Mouse (Mus musculus) intestine, embryonic 14.5 days (tissue): ENCODE measurements around the gene Sap18. TPM values are rescaled to one million over a fixed set of nuclear protein-coding genes. Genes with fewer than 3 reads are reported as not detected.

Experiments used
- ATAC-seq: fragments of 200-750 bp; cut with Nextera tagmentation; replicated peaks from 2 replicates; pipeline ENCODE4 v1.8.0; 2017; ENCODE audit warnings: low read depth, moderate number of reproducible peaks, moderate TSS enrichment, moderate library complexity; ENCODE audit not compliant: low FRiP score, low TSS enrichment
- DNase-seq: peaks from one replicate; pipeline ENCODE4 v3.0.0-alpha.2; 2018; ENCODE audit warnings: low spot score
- H3K27ac ChIP-seq: fragments of 300-500 bp; sonication (generic); 2 replicates; pipeline ENCODE4 v1.5.1; 2014; ENCODE audit warnings: low read depth, mild to moderate bottlenecking, control low read depth
- H3K27me3 ChIP-seq: fragments of 300-500 bp; sonication (generic); replicated peaks from 2 replicates; pipeline ENCODE4 v1.6.1; 2014; ENCODE audit warnings: low read length, control low read depth; ENCODE audit not compliant: control insufficient read depth, insufficient read depth
- H3K36me3 ChIP-seq: fragments of 300-500 bp; sonication (generic); 2 replicates; pipeline ENCODE4 v1.6.1; 2014; ENCODE audit warnings: low read length, control low read depth; ENCODE audit not compliant: control insufficient read depth, insufficient read depth
- H3K4me1 ChIP-seq: fragments of 300-500 bp; sonication (generic); replicated peaks from 2 replicates; pipeline ENCODE4 v1.6.1; 2014; ENCODE audit warnings: low read length, control low read depth, mixed read lengths; ENCODE audit not compliant: control insufficient read depth, insufficient read depth
- H3K4me2 ChIP-seq: fragments of 300-500 bp; sonication (generic); 2 replicates; pipeline ENCODE4 v1.6.1; 2014; ENCODE audit warnings: low read length
- H3K4me3 ChIP-seq: fragments of 300-500 bp; sonication (generic); 2 replicates; pipeline ENCODE4 v1.5.1; 2014; ENCODE audit warnings: low read depth, low read length, control low read depth, mixed read lengths
- H3K9ac ChIP-seq: fragments of 300-500 bp; sonication (generic); 2 replicates; pipeline ENCODE4 v1.6.1; 2014; ENCODE audit warnings: mild to moderate bottlenecking, low read length
- H3K9me3 ChIP-seq: fragments of 300-500 bp; sonication (generic); 2 replicates; pipeline ENCODE4 v1.6.1; 2016; ENCODE audit warnings: low read length, control low read depth; ENCODE audit not compliant: control insufficient read depth
- WGBS: fragments of 180-500 bp; shearing (Covaris S2); extraction: QIAGEN DNeasy Blood & Tissue Kit; methylation state at CpG from one replicate; pipeline ENCODE4 v1.1.7; 2014; 5-methylcytosine and 5-hydroxymethylcytosine counted together
- polyA plus RNA-seq: library from polyadenylated mRNA; unstranded; fragments of >200 nt; fragmentation: Nextera tagmentation; extraction: Ambion mirVana; gene quantifications from 2 replicates; pipeline ENCODE4 v1.2.1, GENCODE M21; 2014

Gene Sap18
- polyA plus RNA-seq, 1 experiment from 2014 or later, result 18.2 TPM

DNA sequence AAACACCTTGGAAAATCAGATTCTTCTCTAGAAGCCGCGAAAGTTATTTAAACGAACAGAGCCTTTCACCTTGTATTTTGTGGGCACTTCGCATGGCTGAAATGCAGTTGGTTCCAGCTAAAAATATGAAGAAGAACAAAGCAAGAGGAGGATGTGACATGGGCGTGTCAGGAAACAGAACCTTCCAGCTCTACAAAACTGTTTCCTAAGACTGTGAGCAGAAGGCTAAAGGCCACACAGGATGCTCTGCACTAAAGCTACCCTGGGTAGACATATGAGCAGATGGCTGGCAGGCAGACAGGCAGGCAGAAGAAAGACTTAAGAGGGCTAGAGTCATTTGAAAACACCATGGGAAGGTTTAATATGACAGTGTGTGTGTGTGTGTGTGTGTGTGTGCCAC, 28.9 kb upstream of the Sap18 start:
- Histone ChIP-seq H3K9me3 (no peaks in the 10 kb centered on the region), H3K4me3 (no peak overlapping the region), H3K4me2 (no peak overlapping the region), H3K36me3 (no peaks in the 10 kb centered on the region), H3K27ac (no peak overlapping the region), H3K27me3 (no peaks in the 10 kb centered on the region), H3K9ac (no peak overlapping the region), H3K4me1 (no peaks in the 10 kb centered on the region)
- WGBS, result 92% methylated on average over 5 of the region's 5 CpGs
- ATAC-seq (no peak), DNase-seq (no peak)

DNA sequence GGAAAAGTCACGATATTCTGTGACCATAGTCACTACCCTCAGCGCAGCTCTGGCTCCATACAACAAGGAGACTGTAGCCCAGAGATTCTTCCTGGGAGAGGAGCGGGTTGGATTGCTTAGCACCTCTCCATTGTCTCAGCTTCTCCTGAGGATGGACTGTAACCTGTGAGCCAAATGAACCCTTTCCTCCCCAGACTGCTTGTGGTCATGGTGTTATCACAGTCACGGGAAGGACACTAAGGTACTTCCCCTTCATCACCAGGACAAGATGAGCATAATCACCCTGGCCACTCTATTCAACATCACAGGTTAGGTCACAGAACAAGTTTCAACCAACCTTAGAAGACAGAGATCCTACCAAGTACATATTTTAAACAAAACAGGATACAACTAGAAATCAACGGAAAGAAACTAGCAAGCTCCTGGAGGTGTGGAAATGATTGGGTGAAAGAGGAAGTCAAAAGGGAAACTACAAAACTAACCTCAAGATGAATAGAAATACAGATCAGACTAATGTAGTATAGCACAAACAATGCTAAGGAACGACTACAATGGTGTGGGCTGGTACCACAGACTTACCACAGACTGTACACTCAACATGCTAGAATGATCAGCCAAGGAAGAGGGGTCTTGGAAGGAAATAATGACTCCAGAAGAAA, 25.7 kb upstream of the Sap18 start:
- H3K4me3 ChIP-seq, result no peak overlapping the region
- 77% methylated on average over 6 of the region's 6 CpGs for WGBS
- no peaks in the 10 kb centered on the region for H3K9me3 ChIP-seq
- H3K4me2 ChIP-seq, result no peak overlapping the region
- H3K4me1 ChIP-seq, result no peaks in the 10 kb centered on the region
- DNase-seq (no peak), ATAC-seq (no peak)
- no peak overlapping the region for H3K9ac ChIP-seq
- no peaks in the 10 kb centered on the region for H3K36me3 ChIP-seq
- H3K27ac ChIP-seq, result no peak overlapping the region
- H3K27me3 ChIP-seq, result no peaks in the 10 kb centered on the region

DNA sequence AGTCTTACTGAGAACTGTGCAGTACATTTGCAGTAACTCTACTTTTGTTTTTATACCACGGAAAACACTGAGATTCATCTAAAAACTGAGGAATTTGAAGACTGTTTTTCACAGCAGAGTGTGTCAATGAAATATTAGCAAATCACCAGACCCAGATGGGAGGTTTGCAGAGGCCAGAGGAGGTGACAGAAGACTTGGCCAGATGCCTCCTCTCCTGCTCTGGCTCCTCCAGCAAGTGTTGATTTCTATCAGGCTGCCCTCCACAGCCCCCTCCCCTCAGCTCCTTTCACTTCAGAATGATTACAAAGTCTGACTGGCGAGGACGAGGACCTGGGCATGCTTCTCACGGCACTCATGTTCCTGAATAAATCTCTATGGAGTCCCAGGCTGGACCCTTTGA, 10.6 kb upstream of the Sap18 start:
- DNase-seq (no peak), ATAC-seq (no peak)
- H3K27ac ChIP-seq, result no peak overlapping the region
- no peak overlapping the region for H3K9ac ChIP-seq
- no peak overlapping the region for H3K4me2 ChIP-seq
- no peaks in the 10 kb centered on the region for H3K9me3 ChIP-seq
- no peaks in the 10 kb centered on the region for H3K4me1 ChIP-seq
- no peaks in the 10 kb centered on the region for H3K36me3 ChIP-seq
- no peaks in the 10 kb centered on the region for H3K27me3 ChIP-seq
- 41% methylated on average over 4 of the region's 4 CpGs for WGBS
- no peak overlapping the region for H3K4me3 ChIP-seq

DNA sequence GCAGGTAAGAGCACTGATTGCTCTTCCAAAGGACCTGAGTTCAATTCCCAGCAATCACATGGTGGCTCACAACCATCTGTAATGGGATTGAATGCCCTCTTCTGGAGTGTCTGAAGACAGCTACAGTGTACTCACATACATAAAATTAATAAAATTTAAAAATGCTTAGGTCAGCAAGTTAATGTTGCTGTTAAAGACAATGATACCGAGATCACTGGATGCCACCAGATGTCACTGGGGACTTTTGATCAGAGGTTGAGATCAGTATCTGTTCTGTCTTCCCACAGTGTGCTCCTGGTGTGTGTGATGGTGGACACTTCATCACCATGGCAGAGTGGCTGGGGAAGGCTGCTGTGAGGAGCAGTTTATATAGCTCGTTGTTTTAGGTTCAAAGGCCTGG, 8.7 kb upstream of the Sap18 start:
- no peak overlapping the region for H3K9ac ChIP-seq
- H3K27ac ChIP-seq, result no peak overlapping the region
- no peak for DNase-seq
- H3K9me3 ChIP-seq, result no peaks in the 10 kb centered on the region
- H3K4me2 ChIP-seq, result no peak overlapping the region
- no peaks in the 10 kb centered on the region for H3K4me1 ChIP-seq
- H3K27me3 ChIP-seq, result no peaks in the 10 kb centered on the region
- no peaks in the 10 kb centered on the region for H3K36me3 ChIP-seq
- ATAC-seq, result no peak
- H3K4me3 ChIP-seq, result no peak overlapping the region
- WGBS, result 68% methylated on average over 2 of the region's 2 CpGs

DNA sequence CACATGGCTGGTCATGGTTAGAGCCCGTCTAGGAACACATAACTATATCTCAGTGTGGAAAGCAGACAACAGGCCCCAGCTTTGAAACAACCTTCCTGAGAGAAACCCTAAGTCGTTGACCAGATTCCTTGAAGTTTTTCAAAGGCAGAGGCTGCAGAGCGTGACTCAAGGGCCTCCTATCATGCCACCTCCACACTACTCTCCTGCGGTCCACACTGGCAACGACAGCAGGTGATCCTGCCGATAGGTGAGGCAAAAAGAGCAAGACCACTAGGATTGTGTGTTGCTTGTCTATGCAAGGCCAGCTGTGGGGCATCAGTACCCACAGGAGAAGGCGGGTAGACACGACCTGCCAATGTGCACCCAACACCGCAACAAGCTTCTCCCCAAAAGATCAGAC, 8.2 kb upstream of the Sap18 start:
- Histone ChIP-seq H3K36me3 (no peaks in the 10 kb centered on the region), H3K27me3 (no peaks in the 10 kb centered on the region), H3K9me3 (no peaks in the 10 kb centered on the region), H3K27ac (no peak overlapping the region), H3K4me2 (no peak overlapping the region), H3K4me1 (no peaks in the 10 kb centered on the region), H3K9ac (no peak overlapping the region), H3K4me3 (no peak overlapping the region)
- ATAC-seq, result no peak
- 88% methylated on average over 9 of the region's 9 CpGs for WGBS
- DNase-seq, result no peak

DNA sequence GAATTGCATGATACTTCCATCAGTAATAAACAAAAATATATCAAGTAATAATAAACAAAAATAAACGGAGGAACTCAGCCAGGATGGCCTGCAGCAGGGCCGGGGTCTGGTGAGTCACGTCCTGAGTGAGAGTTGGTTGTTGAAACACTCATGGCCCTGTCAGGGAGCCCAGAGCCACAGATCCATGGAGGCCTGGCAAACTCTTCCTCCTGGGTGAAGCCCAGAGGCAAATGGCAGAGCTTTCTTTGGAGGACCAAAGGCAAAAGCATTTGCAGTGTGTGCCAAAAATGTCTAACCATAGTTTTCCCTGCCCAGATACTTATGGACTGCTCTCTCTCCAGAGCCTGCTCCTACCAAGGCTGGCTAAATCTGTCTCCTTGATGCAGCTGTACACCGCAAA, 6.8 kb upstream of the Sap18 start:
- no peak overlapping the region for H3K4me2 ChIP-seq
- DNase-seq (no peak), ATAC-seq (no peak)
- H3K4me3 ChIP-seq, result no peak overlapping the region
- no peak overlapping the region for H3K9ac ChIP-seq
- 62% methylated on average over 4 of the region's 4 CpGs for WGBS
- H3K4me1 ChIP-seq, result no peaks in the 10 kb centered on the region
- no peaks in the 10 kb centered on the region for H3K36me3 ChIP-seq
- no peaks in the 10 kb centered on the region for H3K9me3 ChIP-seq
- H3K27ac ChIP-seq, result no peak overlapping the region
- no peaks in the 10 kb centered on the region for H3K27me3 ChIP-seq

DNA sequence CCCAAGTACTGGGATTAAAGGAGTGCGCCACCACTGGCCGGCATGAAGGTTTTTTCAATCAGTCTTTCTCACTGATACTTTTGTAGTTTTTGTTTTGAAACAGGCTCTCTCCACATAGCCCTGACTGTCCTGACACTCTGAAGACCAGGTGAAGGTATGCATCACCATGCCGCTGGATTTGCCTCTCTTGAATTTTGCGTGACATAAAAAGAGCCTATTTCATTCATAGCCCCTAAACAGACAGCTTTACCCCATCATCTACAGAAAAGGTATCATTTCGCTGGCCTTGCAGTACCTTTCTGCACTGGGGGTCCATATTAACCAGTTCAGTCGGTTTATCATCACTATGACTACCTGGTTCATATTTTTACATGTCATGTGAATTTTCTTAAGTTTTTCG, 429 bp upstream of the Sap18 start:
- Histone ChIP-seq H3K4me1 (peaks cover 9% of the 10 kb centered on the region; the same call in 1 of the 2 replicates), H3K9ac (peak overlapping the region; percentile 39), H3K4me3 (peak overlapping the region; percentile 66), H3K27me3 (no peaks in the 10 kb centered on the region), H3K9me3 (no peaks in the 10 kb centered on the region), H3K27ac (peak overlapping the region; percentile 27; the same call in 1 of the 2 replicates), H3K36me3 (peaks cover 25% of the 10 kb centered on the region), H3K4me2 (peak overlapping the region; percentile 73)
- DNase-seq (no peak), ATAC-seq (peak; percentile 40)
- WGBS, result 10% methylated on average over 7 of the region's 7 CpGs

DNA sequence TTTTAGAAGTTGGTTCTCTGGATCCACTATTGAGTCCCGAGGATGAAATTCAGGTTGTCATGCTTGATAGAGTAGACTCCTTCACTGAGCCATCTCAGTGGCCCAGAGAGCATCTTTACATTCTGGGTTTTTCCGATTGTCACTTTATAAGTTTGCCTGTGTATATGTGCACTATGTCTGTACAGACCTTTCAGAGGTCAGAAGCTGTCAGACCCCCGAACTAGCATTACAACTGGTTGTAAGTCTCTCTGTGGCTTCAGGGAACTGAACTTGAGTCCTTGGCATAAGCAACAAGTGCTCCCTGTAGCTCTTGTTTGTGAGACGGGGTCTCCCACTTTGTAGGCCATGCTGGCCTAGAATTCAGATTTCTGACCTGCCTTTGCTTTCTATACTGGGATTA, 5.8 kb downstream of the Sap18 start:
- DNase-seq, result no peak

DNA sequence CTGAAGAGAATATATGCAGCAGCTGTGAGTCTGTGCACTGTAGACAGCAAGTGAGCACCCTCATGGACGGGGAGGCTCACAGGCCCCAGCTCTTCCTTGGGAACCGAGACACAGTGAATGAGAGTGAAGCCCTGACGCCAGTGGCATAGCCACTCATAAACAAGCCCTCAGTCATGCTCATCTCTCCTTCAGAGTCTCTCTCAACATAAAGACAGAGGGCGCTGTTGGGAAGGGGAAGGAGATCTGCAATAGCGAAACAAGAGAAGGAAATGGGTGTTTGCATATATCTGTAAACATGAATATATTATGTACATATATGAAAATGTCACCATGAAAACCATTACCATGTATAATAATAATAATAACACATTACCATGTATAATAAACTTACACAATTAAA, 10.6 kb downstream of the Sap18 start:
- no peak overlapping the region for H3K4me3 ChIP-seq
- H3K36me3 ChIP-seq, result peaks cover 95% of the 10 kb centered on the region
- H3K4me1 ChIP-seq, result no peaks in the 10 kb centered on the region
- H3K4me2 ChIP-seq, result no peak overlapping the region
- no peaks in the 10 kb centered on the region for H3K27me3 ChIP-seq
- no peak overlapping the region for H3K9ac ChIP-seq
- DNase-seq (no peak), ATAC-seq (no peak)
- no peaks in the 10 kb centered on the region for H3K9me3 ChIP-seq
- 75% methylated on average over 5 of the region's 5 CpGs for WGBS
- no peak overlapping the region for H3K27ac ChIP-seq

More for the DNA sequence above, 5.8 kb downstream of the Sap18 start:
- H3K9me3 ChIP-seq, result no peaks in the 10 kb centered on the region
- WGBS, result 82% methylated on average over 4 of the region's 4 CpGs
- no peak for ATAC-seq
- H3K27ac ChIP-seq, result no peak overlapping the region
- H3K4me3 ChIP-seq, result no peak overlapping the region
- peaks cover 9% of the 10 kb centered on the region; the same call in 1 of the 2 replicates for H3K4me1 ChIP-seq
- peaks cover 86% of the 10 kb centered on the region for H3K36me3 ChIP-seq
- H3K9ac ChIP-seq, result no peak overlapping the region
- H3K4me2 ChIP-seq, result no peak overlapping the region
- H3K27me3 ChIP-seq, result no peaks in the 10 kb centered on the region
